Mouse (Mus musculus) limb, embryonic 11.5 days (tissue): ENCODE results near the gene Fancf. TPM values are rescaled to one million over a fixed set of nuclear protein-coding genes. Genes with fewer than 3 reads are reported as not detected.

ENCODE experiments used
- ATAC-seq: fragments of 200-750 bp; cut with Nextera tagmentation; 2 replicates; pipeline ENCODE4 v1.8.0; 2017; ENCODE audit warnings: low read depth; ENCODE audit not compliant: insufficient number of reproducible peaks, low FRiP score, low TSS enrichment
- DNase-seq: peaks from one replicate; pipeline ENCODE4 v3.0.0-alpha.2; 2015; ENCODE audit warnings: low spot score
- H3K27ac ChIP-seq: fragments of 300-500 bp; sonication (generic); replicated peaks from 2 replicates; pipeline ENCODE4 v1.5.1; 2014; ENCODE audit warnings: low read depth, mild to moderate bottlenecking, low read length
- H3K27me3 ChIP-seq: fragments of 300-500 bp; sonication (generic); 2 replicates; pipeline ENCODE4 v1.6.1; 2014; ENCODE audit warnings: mild to moderate bottlenecking, low read length, mixed read lengths; ENCODE audit not compliant: control insufficient read depth, insufficient read depth
- H3K36me3 ChIP-seq: fragments of 300-500 bp; sonication (generic); 2 replicates; pipeline ENCODE4 v1.6.1; 2014; ENCODE audit warnings: mild to moderate bottlenecking, low read length, moderate library complexity, mixed read lengths; ENCODE audit not compliant: control insufficient read depth, insufficient read depth
- H3K4me1 ChIP-seq: fragments of 300-500 bp; sonication (generic); 2 replicates; pipeline ENCODE4 v1.6.1; 2014; ENCODE audit warnings: low read length, mixed read lengths; ENCODE audit not compliant: control insufficient read depth, insufficient read depth
- H3K4me2 ChIP-seq: fragments of 300-500 bp; sonication (generic); 2 replicates; pipeline ENCODE4 v1.6.1; 2014; ENCODE audit warnings: low read depth, mild to moderate bottlenecking, moderate library complexity; ENCODE audit not compliant: severe bottlenecking
- H3K4me3 ChIP-seq: fragments of 300-500 bp; sonication (generic); 2 replicates; pipeline ENCODE4 v1.5.1; 2014; ENCODE audit warnings: low read depth, low read length
- H3K9ac ChIP-seq: fragments of 300-500 bp; sonication (generic); 2 replicates; pipeline ENCODE4 v1.6.1; 2014; ENCODE audit warnings: mild to moderate bottlenecking, low read length
- H3K9me3 ChIP-seq: fragments of 300-500 bp; sonication (generic); 2 replicates; pipeline ENCODE4 v1.6.1; 2016; ENCODE audit warnings: low read length; ENCODE audit not compliant: control insufficient read depth
- WGBS: fragments of 180-500 bp; shearing (Covaris S2); extraction: QIAGEN DNeasy Blood & Tissue Kit; methylation state at CpG from one replicate; pipeline ENCODE4 v1.1.7; 2014; 5-methylcytosine and 5-hydroxymethylcytosine counted together
- polyA plus RNA-seq: library from polyadenylated mRNA; unstranded; fragments of >200 nt; fragmentation: Nextera tagmentation; extraction: Ambion mirVana; gene quantifications from 2 replicates; pipeline ENCODE4 v1.2.1, GENCODE M21; 2014

Gene Fancf
- polyA plus RNA-seq, 1 experiment from 2014 or later = 21.1 TPM

GRCm38 (mm10) chr7:51865336-51865735 is 3.3 kb upstream of the Fancf start:
- DNase-seq (no peak), ATAC-seq (no peak)
- 92% methylated on average over 1 of the region's 1 CpGs for WGBS
- Histone ChIP-seq H3K4me3 (no peak overlapping the region), H3K27ac (peak overlapping the region; percentile 18; the same call in 1 of the 2 replicates), H3K4me2 (no peak overlapping the region), H3K4me1 (peaks cover 11% of the 10 kb centered on the region), H3K36me3 (0 out of 2 replicates have a peak, but pooled peaks cover 2% of the 10 kb centered on the region), H3K9ac (no peak overlapping the region), H3K9me3 (no peaks in the 10 kb centered on the region), H3K27me3 (no peaks in the 10 kb centered on the region)

GRCm38 (mm10) chr7:51862842-51863241 is 775 bp upstream of the Fancf start:
- H3K27ac ChIP-seq = no peak overlapping the region; the same call in 1 of the 2 replicates
- H3K36me3 ChIP-seq = peaks cover 3% of the 10 kb centered on the region; the same call in 1 of the 2 replicates
- DNase-seq (no peak), ATAC-seq (no peak)
- H3K9me3 ChIP-seq = no peaks in the 10 kb centered on the region
- 58% methylated on average over 3 of the region's 3 CpGs for WGBS
- H3K27me3 ChIP-seq = no peaks in the 10 kb centered on the region
- H3K9ac ChIP-seq = peak overlapping the region; percentile 69
- peaks cover 11% of the 10 kb centered on the region for H3K4me1 ChIP-seq
- peak overlapping the region; percentile 50 for H3K4me3 ChIP-seq
- H3K4me2 ChIP-seq = peak overlapping the region; percentile 65

- H3K36me3 ChIP-seq = peaks cover 6% of the 10 kb centered on the region; the same call in 1 of the 2 replicates
- WGBS = 9% methylated on average over 93 of the region's 105 CpGs
- H3K9ac ChIP-seq = peak within 1 kb of the TSS; percentile 92
- peak; percentile 78 for ATAC-seq
- peak; percentile 85 for DNase-seq
- peak within 1 kb of the TSS; percentile 65 for H3K4me2 ChIP-seq
- no peaks in the 10 kb centered on the region for H3K27me3 ChIP-seq
- H3K9me3 ChIP-seq = no peaks in the 10 kb centered on the region
- H3K4me3 ChIP-seq = peak within 1 kb of the TSS; percentile 50
- peaks cover 11% of the 10 kb centered on the region for H3K4me1 ChIP-seq
- peak within 1 kb of the TSS; percentile 96 for H3K27ac ChIP-seq
These were observed 594 bp downstream of the Fancf start, which contains the start of gene Gas2 for GRCm38 (mm10) chr7:51861250-51862096. Gene Gas2, plus strand, starts transcription at chr7:51862015.

GRCm38 (mm10) chr7:51851890-51852507 is 10.1 kb downstream of the Fancf start:
- Histone ChIP-seq H3K27ac (no peak overlapping the region), H3K9me3 (no peaks in the 10 kb centered on the region), H3K4me3 (no peak overlapping the region), H3K4me2 (no peak overlapping the region), H3K36me3 (no peaks in the 10 kb centered on the region), H3K4me1 (no peaks in the 10 kb centered on the region), H3K27me3 (no peaks in the 10 kb centered on the region), H3K9ac (no peak overlapping the region)
- DNase-seq = no peak
- no peak for ATAC-seq
- 91% methylated on average over 5 of the region's 5 CpGs for WGBS

- Histone ChIP-seq H3K4me2 (no peak overlapping the region), H3K9me3 (no peaks in the 10 kb centered on the region), H3K27me3 (no peaks in the 10 kb centered on the region), H3K27ac (no peak overlapping the region), H3K4me1 (no peaks in the 10 kb centered on the region), H3K9ac (no peak overlapping the region), H3K36me3 (no peaks in the 10 kb centered on the region), H3K4me3 (no peak overlapping the region)
- 86% methylated on average over 6 of the region's 6 CpGs for WGBS
- ATAC-seq (no peak), DNase-seq (no peak)
These were observed 11.2 kb downstream of the Fancf start for GRCm38 (mm10) chr7:51850877-51851276.

- DNase-seq (no peak), ATAC-seq (no peak)
- Histone ChIP-seq H3K9ac (no peak overlapping the region), H3K4me1 (no peaks in the 10 kb centered on the region), H3K4me2 (no peak overlapping the region), H3K36me3 (no peaks in the 10 kb centered on the region), H3K9me3 (no peaks in the 10 kb centered on the region; the same call in 1 of the 2 replicates), H3K27me3 (no peaks in the 10 kb centered on the region), H3K4me3 (no peak overlapping the region), H3K27ac (no peak overlapping the region)
- WGBS = 87% methylated on average over 7 of the region's 7 CpGs
These were observed 21.6 kb downstream of the Fancf start for GRCm38 (mm10) chr7:51840515-51840914.

- Histone ChIP-seq H3K27ac (no peak overlapping the region), H3K36me3 (no peaks in the 10 kb centered on the region), H3K9ac (no peak overlapping the region), H3K27me3 (no peaks in the 10 kb centered on the region), H3K9me3 (no peaks in the 10 kb centered on the region), H3K4me3 (no peak overlapping the region), H3K4me2 (no peak overlapping the region), H3K4me1 (no peaks in the 10 kb centered on the region)
- 10% methylated on average over 7 of the region's 7 CpGs for WGBS
- ATAC-seq (peak; percentile 88), DNase-seq (peak; percentile 46)
These were observed 30.1 kb downstream of the Fancf start for GRCm38 (mm10) chr7:51831917-51832316.

GRCm38 (mm10) chr7:51823562-51824338 is 38.3 kb downstream of the Fancf start:
- 84% methylated on average over 7 of the region's 7 CpGs for WGBS
- H3K27me3 ChIP-seq = no peaks in the 10 kb centered on the region
- H3K9ac ChIP-seq = no peak overlapping the region
- ATAC-seq (no peak), DNase-seq (no peak)
- no peak overlapping the region for H3K4me2 ChIP-seq
- H3K36me3 ChIP-seq = no peaks in the 10 kb centered on the region
- no peaks in the 10 kb centered on the region for H3K4me1 ChIP-seq
- H3K27ac ChIP-seq = no peak overlapping the region
- H3K4me3 ChIP-seq = no peak overlapping the region
- no peaks in the 10 kb centered on the region for H3K9me3 ChIP-seq
